Mouse (Mus musculus): ENCODE data around the gene Mdh1.
"Not testable (repeated sequence)": the region's sequence is repeated elsewhere in the genome, so short reads cannot be mapped to it uniquely, and the experiment has no call there.

Gene Mdh1

GRCm38 (mm10) chr11:21545021-21545420, 27.1 kb downstream of the Mdh1 start:
- DNase-seq = no peak

GRCm38 (mm10) chr11:21542731-21543130, 29.4 kb downstream of the Mdh1 start:
- no peak for DNase-seq

GRCm38 (mm10) chr11:21540622-21541021, 31.5 kb downstream of the Mdh1 start:
- no peak for DNase-seq

GRCm38 (mm10) chr11:21540072-21540471, 32.1 kb downstream of the Mdh1 start:
- DNase-seq = no peak

- DNase-seq = not testable (repeated sequence)
Measured at GRCm38 (mm10) chr11:21530856-21531255, 41.3 kb downstream of the Mdh1 start.

- no peak for DNase-seq
Measured at GRCm38 (mm10) chr11:21528676-21529394, 43.3 kb downstream of the Mdh1 start.

- no peak for DNase-seq
Measured at GRCm38 (mm10) chr11:21517726-21518125, 54.4 kb downstream of the Mdh1 start.

- DNase-seq = not testable (repeated sequence)
Measured at GRCm38 (mm10) chr11:21516396-21516795, 55.8 kb downstream of the Mdh1 start.

GRCm38 (mm10) chr11:21510577-21510976, 61.6 kb downstream of the Mdh1 start:
- DNase-seq = not testable (repeated sequence)

- DNase-seq = not testable (repeated sequence)
Measured at GRCm38 (mm10) chr11:21508713-21509112, 63.5 kb downstream of the Mdh1 start.

- DNase-seq = not testable (repeated sequence)
Measured at GRCm38 (mm10) chr11:21507073-21507472, 65.1 kb downstream of the Mdh1 start.
